Mouse (Mus musculus): Measurements from ENCODE around the gene Olfr544. TPM values are rescaled to one million over a fixed set of nuclear protein-coding genes. Genes with fewer than 3 reads are reported as not detected.

Gene Olfr544
- polyA plus RNA-seq, 1 experiment from 2014 or later, result 0.20 TPM

Other genes starting within 250 kb of the Olfr544 start
- gene Rhog, start 232.3 kb downstream of the Olfr544 start, polyA plus RNA-seq (2015; fragmentation: Nextera tagmentation; extraction: Ambion mirVana), result 59.5 and 60.7 TPM in 2 replicates
- gene Stim1, start 220.5 kb downstream of the Olfr544 start, polyA plus RNA-seq (2015; fragmentation: Nextera tagmentation; extraction: Ambion mirVana), result 27.7 and 30.1 TPM in 2 replicates
- gene Rrm1, start 46.6 kb downstream of the Olfr544 start, polyA plus RNA-seq (2015; fragmentation: Nextera tagmentation; extraction: Ambion mirVana), result 148 and 154 TPM in 2 replicates
- 0.32 and 0.36 TPM in 2 replicates for gene Olfr543, start 6.6 kb downstream of the Olfr544 start, polyA plus RNA-seq (2015; fragmentation: Nextera tagmentation; extraction: Ambion mirVana)
- gene Olfr545, start 11.3 kb upstream of the Olfr544 start, polyA plus RNA-seq (2015; fragmentation: Nextera tagmentation; extraction: Ambion mirVana), result 0.18 TPM in 1 of 2 replicates, not detected in the other
- gene Olfr547, start 46.4 kb upstream of the Olfr544 start, polyA plus RNA-seq (2015; fragmentation: Nextera tagmentation; extraction: Ambion mirVana), result not detected in 2 replicates
- gene Olfr548-ps1, start 52.6 kb upstream of the Olfr544 start, polyA plus RNA-seq (2015; fragmentation: Nextera tagmentation; extraction: Ambion mirVana), result not detected in 2 replicates
- gene Olfr549, start 61.6 kb upstream of the Olfr544 start, polyA plus RNA-seq (2015; fragmentation: Nextera tagmentation; extraction: Ambion mirVana), result not detected in 2 replicates
- gene Trim21, start 77.2 kb upstream of the Olfr544 start, polyA plus RNA-seq (2015; fragmentation: Nextera tagmentation; extraction: Ambion mirVana), result 0.56 and 0.67 TPM in 2 replicates
- gene Olfr550, start 83.1 kb upstream of the Olfr544 start, polyA plus RNA-seq (2015; fragmentation: Nextera tagmentation; extraction: Ambion mirVana), result 0.51 TPM in 1 of 2 replicates, not detected in the other
- gene Olfr551, start 103.6 kb upstream of the Olfr544 start, polyA plus RNA-seq (2015; fragmentation: Nextera tagmentation; extraction: Ambion mirVana), result not detected in 2 replicates
- gene Olfr552, start 109.5 kb upstream of the Olfr544 start, polyA plus RNA-seq (2015; fragmentation: Nextera tagmentation; extraction: Ambion mirVana), result not detected in 2 replicates
- gene Olfr553, start 129.9 kb upstream of the Olfr544 start, polyA plus RNA-seq (2015; fragmentation: Nextera tagmentation; extraction: Ambion mirVana), result not detected in 2 replicates
- gene Olfr554, start 150.1 kb upstream of the Olfr544 start, polyA plus RNA-seq (2015; fragmentation: Nextera tagmentation; extraction: Ambion mirVana), result not detected in 2 replicates
- not detected in 2 replicates for gene Olfr555, start 170.5 kb upstream of the Olfr544 start, polyA plus RNA-seq (2015; fragmentation: Nextera tagmentation; extraction: Ambion mirVana)
- not detected in 2 replicates for gene Olfr556, start 176.6 kb upstream of the Olfr544 start, polyA plus RNA-seq (2015; fragmentation: Nextera tagmentation; extraction: Ambion mirVana)
- gene Trim68, start 199.0 kb upstream of the Olfr544 start, polyA plus RNA-seq (2015; fragmentation: Nextera tagmentation; extraction: Ambion mirVana), result 16.6 and 18.6 TPM in 2 replicates
- not detected in 2 replicates for gene Olfr557, start 207.6 kb upstream of the Olfr544 start, polyA plus RNA-seq (2015; fragmentation: Nextera tagmentation; extraction: Ambion mirVana)
- gene Olfr558, start 213.9 kb upstream of the Olfr544 start, polyA plus RNA-seq (2015; fragmentation: Nextera tagmentation; extraction: Ambion mirVana), result 0.08 and 0.15 TPM in 2 replicates
- gene Olfr33, start 230.8 kb upstream of the Olfr544 start, polyA plus RNA-seq (2015; fragmentation: Nextera tagmentation; extraction: Ambion mirVana), result not detected in 2 replicates
- not detected in 2 replicates for gene Olfr559, start 239.2 kb upstream of the Olfr544 start, polyA plus RNA-seq (2015; fragmentation: Nextera tagmentation; extraction: Ambion mirVana)

Measured in embryonic facial prominence, embryonic 13.5 days (tissue).